Mouse (Mus musculus) erythroblast, embryonic 14.5 days (primary cell): Measurements from ENCODE around the gene Mfsd1.

Source experiments
- GATA1 ChIP-seq: IDR thresholded peaks from 2 replicates; pipeline ENCODE4 v1.6.1; 2012; ENCODE audit warnings: low read length, inconsistent platforms, mixed read lengths
- TAL1 ChIP-seq: IDR thresholded peaks from 3 replicates; pipeline ENCODE4 v1.6.1; 2012; ENCODE audit warnings: low read length, inconsistent platforms, mixed read lengths

- TF ChIP-seq TAL1 (no peak), GATA1 (no peak)
These were observed 9.0 kb upstream of the Mfsd1 start for GRCm38 (mm10) chr3:67573523-67573922.
